ENCODE assay signal across 10 mouse cellular contexts in the genomic region with DNA sequence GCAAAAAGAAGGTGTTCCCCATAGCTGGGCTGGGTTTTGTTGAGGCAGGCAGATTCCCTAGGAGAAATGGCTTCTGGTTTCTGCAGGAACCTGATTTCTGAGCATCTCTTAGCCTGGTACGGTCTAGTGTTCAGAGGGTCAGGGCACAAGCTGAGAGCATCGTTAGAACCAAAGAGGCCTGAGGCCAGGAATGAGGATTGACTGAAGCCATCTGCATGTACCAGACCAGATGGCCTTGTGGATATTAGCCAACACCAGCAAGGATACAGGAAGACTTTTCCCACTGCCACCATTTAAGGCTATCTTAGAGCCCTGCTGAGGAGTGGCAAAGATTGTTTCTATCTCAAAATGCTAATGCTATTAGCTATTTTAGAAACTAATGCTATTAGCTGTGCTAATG.
DNase-seq lines count a peak whose midpoint lies in the region; ATAC-seq and TF ChIP-seq lines count a peak whose summit lies in the region.
"Had no signal": no experiment of that assay in that cellular context is flagged by ENCODE, and none has a peak within 500 bp of the region (broad histone marks: within the 10 kb centered on the region; RNA-seq: fewer than 3 reads in every experiment).

No protein-coding gene starts in this region.

- no peak overlapping the region for H3K9ac ChIP-seq in forebrain, embryonic 14.5 days (ENCODE audit: low read length)
- no peak overlapping the region for H3K9ac ChIP-seq in forebrain, postnatal 0 days
- no peak overlapping the region for H3K9ac ChIP-seq in lung, embryonic 14.5 days
- no peak overlapping the region for H3K9ac ChIP-seq in heart, embryonic 14.5 days (ENCODE audit: low read length)
- H3K9ac ChIP-seq in stomach, embryonic 16.5 days (ENCODE audit: low read length), result no peak overlapping the region

- no peak overlapping the region for H3K4me2 ChIP-seq in forebrain, embryonic 14.5 days (ENCODE audit: low read length)
- no peak overlapping the region for H3K4me2 ChIP-seq in forebrain, postnatal 0 days (ENCODE audit: low read depth)
- H3K4me2 ChIP-seq in lung, embryonic 14.5 days, result no peak overlapping the region
- no peak overlapping the region for H3K4me2 ChIP-seq in heart, embryonic 14.5 days (ENCODE audit: low read length)
- H3K4me2 ChIP-seq in stomach, embryonic 16.5 days (ENCODE audit: low read depth, low read length), result no peak overlapping the region

- no peak overlapping the region for H3K27ac ChIP-seq in forebrain, embryonic 14.5 days (ENCODE audit: low read depth, low read length)
- no peak overlapping the region for H3K27ac ChIP-seq in forebrain, postnatal 0 days (ENCODE audit: low read depth, low read length)
- no peak overlapping the region for H3K27ac ChIP-seq in lung, embryonic 14.5 days (ENCODE audit: low read depth)
- no peak overlapping the region for H3K27ac ChIP-seq in heart, embryonic 14.5 days (replicated peaks in 1 of 2; ENCODE audit: control insufficient read depth in 1 of 2, insufficient read depth in 1 of 2, low read depth in 2 of 2, low read length in 2 of 2)
- peak overlapping the region; percentile 28; the same call in 1 of the 2 replicates for H3K27ac ChIP-seq in stomach, embryonic 16.5 days (ENCODE audit: low read length)

- ATAC-seq in forebrain, embryonic 14.5 days, result no peak
- no peak for ATAC-seq in forebrain, postnatal 0 days
- ATAC-seq in lung, embryonic 14.5 days (ENCODE audit: insufficient read depth), result peak; percentile 44; the same call in 1 of the 2 replicates
- 0 out of 2 replicates have a peak, but pooled peaks have one; percentile 13 for ATAC-seq in heart, embryonic 14.5 days (ENCODE audit: insufficient number of reproducible peaks, insufficient read depth, low FRiP score, low read depth)
- no peak for ATAC-seq in stomach, embryonic 16.5 days (ENCODE audit: insufficient read depth, low FRiP score)
- no peak for ATAC-seq in frontal cortex, adult (ENCODE audit: low TSS enrichment)
- ATAC-seq: inflammation-experienced regulatory T-cells, adult 6 months had no signal

- no peak for TF ChIP-seq CTCF in forebrain, postnatal 0 days (IDR thresholded peaks at IDR 0.05; ENCODE audit: low read depth)
- TF ChIP-seq CTCF in lung, embryonic 14.5 days (IDR thresholded peaks at IDR 0.05; ENCODE audit: low read depth), result no peak
- TF ChIP-seq CTCF in lung, adult 2 months (IDR thresholded peaks at IDR 0.05; ENCODE audit: insufficient read depth, low read length), result no peak

- H3K4me3 ChIP-seq in forebrain, embryonic 14.5 days (ENCODE audit: low read depth, low read length), result no peak overlapping the region
- H3K4me3 ChIP-seq in forebrain, postnatal 0 days (ENCODE audit: low read depth, low read length), result no peak overlapping the region
- no peak overlapping the region for H3K4me3 ChIP-seq in lung, embryonic 14.5 days (ENCODE audit: low read depth, low read length)
- H3K4me3 ChIP-seq in lung, adult 2 months (replicated peaks; ENCODE audit: extremely low read depth, low read depth, low read length), result no peak overlapping the region
- H3K4me3 ChIP-seq in heart, embryonic 14.5 days (ENCODE audit: control insufficient read depth in 1 of 2, insufficient read depth in 1 of 2, low read depth in 1 of 2, low read length in 2 of 2), result no peak overlapping the region
- H3K4me3 ChIP-seq in stomach, embryonic 16.5 days (replicated peaks; ENCODE audit: low read length), result no peak overlapping the region

- no peak for TF ChIP-seq POLR2A in lung, adult 2 months (IDR thresholded peaks at IDR 0.05; ENCODE audit: borderline replicate concordance, extremely low read depth, low read depth, low read length)

- H3K27me3 ChIP-seq in forebrain, embryonic 14.5 days (replicated peaks; ENCODE audit: control insufficient read depth, insufficient read depth, low read length), result no peaks in the 10 kb centered on the region
- H3K27me3 ChIP-seq in forebrain, postnatal 0 days (ENCODE audit: insufficient read depth, low read length), result no peaks in the 10 kb centered on the region
- no peaks in the 10 kb centered on the region for H3K27me3 ChIP-seq in lung, embryonic 14.5 days (ENCODE audit: insufficient read depth, low read length)
- H3K27me3 ChIP-seq in heart, embryonic 14.5 days (ENCODE audit: control insufficient read depth, insufficient read depth, low read length), result no peaks in the 10 kb centered on the region
- H3K27me3 ChIP-seq in stomach, embryonic 16.5 days (ENCODE audit: control insufficient read depth, insufficient read depth, low read length), result no peaks in the 10 kb centered on the region

- no peaks in the 10 kb centered on the region for H3K36me3 ChIP-seq in forebrain, embryonic 14.5 days (ENCODE audit: control insufficient read depth, insufficient read depth, low read length)
- no peaks in the 10 kb centered on the region for H3K36me3 ChIP-seq in forebrain, postnatal 0 days (ENCODE audit: insufficient read depth)
- H3K36me3 ChIP-seq in lung, embryonic 14.5 days (ENCODE audit: insufficient read depth), result no peaks in the 10 kb centered on the region
- no peaks in the 10 kb centered on the region for H3K36me3 ChIP-seq in heart, embryonic 14.5 days (ENCODE audit: control insufficient read depth, insufficient read depth, low read length)
- H3K36me3 ChIP-seq in stomach, embryonic 16.5 days (ENCODE audit: control insufficient read depth, insufficient read depth, low read length), result no peaks in the 10 kb centered on the region

- peak; percentile 23 for DNase-seq in forebrain, embryonic 14.5 days (ENCODE audit: low spot score)
- DNase-seq in forebrain, postnatal 0 days, result no peak
- DNase-seq in lung, embryonic 14.5 days, result peak; percentile 56
- DNase-seq in lung, adult 2 months, result no peak
- no peak for DNase-seq in spleen, postnatal 36 days (ENCODE audit: low spot score in 2 of 2)
- DNase-seq: layer of hippocampus, postnatal 36 days had no signal

- H3K9me3 ChIP-seq in forebrain, embryonic 14.5 days (replicated peaks; ENCODE audit: control insufficient read depth, low read length), result no peaks in the 10 kb centered on the region
- no peaks in the 10 kb centered on the region for H3K9me3 ChIP-seq in forebrain, postnatal 0 days (ENCODE audit: low read length)
- H3K9me3 ChIP-seq in lung, embryonic 14.5 days (ENCODE audit: low read depth, low read length), result no peaks in the 10 kb centered on the region
- no peaks in the 10 kb centered on the region for H3K9me3 ChIP-seq in heart, embryonic 14.5 days (ENCODE audit: control insufficient read depth, low read length)
- H3K9me3 ChIP-seq in stomach, embryonic 16.5 days (replicated peaks; ENCODE audit: control insufficient read depth, low read length), result no peaks in the 10 kb centered on the region

- WGBS in forebrain, embryonic 14.5 days, result 60% methylated on average over 2 of the region's 2 CpGs
- WGBS in forebrain, postnatal 0 days, result 37% methylated on average over 2 of the region's 2 CpGs
- 53% methylated on average over 2 of the region's 2 CpGs for WGBS in lung, embryonic 14.5 days
- WGBS in lung, adult 2 months, result 80% methylated on average over 2 of the region's 2 CpGs
- WGBS in heart, embryonic 14.5 days, result 46% methylated on average over 2 of the region's 2 CpGs
- WGBS in stomach, embryonic 16.5 days, result 55% methylated on average over 2 of the region's 2 CpGs

- H3K4me1 ChIP-seq in forebrain, embryonic 14.5 days (ENCODE audit: control insufficient read depth, insufficient read depth, low read length), result no peaks in the 10 kb centered on the region
- H3K4me1 ChIP-seq in forebrain, postnatal 0 days (ENCODE audit: insufficient read depth), result no peaks in the 10 kb centered on the region
- H3K4me1 ChIP-seq in lung, embryonic 14.5 days (ENCODE audit: insufficient read depth), result no peaks in the 10 kb centered on the region
- H3K4me1 ChIP-seq in lung, adult 2 months (ENCODE audit: control insufficient read depth, insufficient read depth, low read length), result no peaks in the 10 kb centered on the region; the same call in 1 of the 2 replicates
- H3K4me1 ChIP-seq in heart, embryonic 14.5 days (ENCODE audit: control insufficient read depth in 2 of 2, insufficient read depth in 2 of 2, low read length in 2 of 2), result peaks cover 5 to 6% of the 10 kb centered on the region in 2 experiments; a peak in 2 of 4 replicates
- H3K4me1 ChIP-seq in stomach, embryonic 16.5 days (ENCODE audit: control insufficient read depth, insufficient read depth, low read length), result 0 out of 2 replicates have a peak, but pooled peaks cover 9% of the 10 kb centered on the region

Comparison
In these comparisons a context has a peak if more than half of its experiments do, and no peak if none do; other contexts are left out.
1. DNase-seq: peak in forebrain, embryonic 14.5 days (single experiment) and lung, embryonic 14.5 days (single experiment); none in forebrain, postnatal 0 days (single experiment), lung, adult 2 months (single experiment) and spleen, postnatal 36 days (0 of 2).
2. ATAC-seq: peak in lung, embryonic 14.5 days (single experiment) and heart, embryonic 14.5 days (single experiment); none in forebrain, embryonic 14.5 days (single experiment), forebrain, postnatal 0 days (single experiment), stomach, embryonic 16.5 days (single experiment) and frontal cortex, adult (single experiment).